Mouse (Mus musculus): ENCODE data around the gene Adgre4. TPM values are rescaled to one million over a fixed set of nuclear protein-coding genes. Genes with fewer than 3 reads are reported as not detected.
"Not testable (repeated sequence)": the region's sequence is repeated elsewhere in the genome, so short reads cannot be mapped to it uniquely, and the experiment has no call there.

Gene Adgre4
- polyA plus RNA-seq, 1 experiment, result not detected

- Histone ChIP-seq H3K27ac (ENCODE audit: control insufficient read depth, insufficient read depth, low read depth, low read length) (no peak overlapping the region), H3K4me3 (ENCODE audit: control insufficient read depth, low read depth, low read length) (no peak overlapping the region), H3K36me3 (ENCODE audit: control insufficient read depth, insufficient read depth, low read length) (no peaks in the 10 kb centered on the region), H3K4me1 (ENCODE audit: control insufficient read depth, insufficient read depth, low read length) (no peaks in the 10 kb centered on the region), H3K27me3 (ENCODE audit: control insufficient read depth, insufficient read depth, low read length) (no peaks in the 10 kb centered on the region)
- no peak for TF ChIP-seq CTCF (IDR thresholded peaks at IDR 0.05; ENCODE audit: control insufficient read depth, insufficient read depth, insufficient replicate concordance, low read depth, low read length)
- TF ChIP-seq POLR2A (IDR thresholded peaks at IDR 0.05; ENCODE audit: control insufficient read depth, low read depth, low read length), result no peak
Measured at GRCm38 (mm10) chr17:55736675-55737074, 13.1 kb upstream of the Adgre4 start.

- TF ChIP-seq POLR2A (IDR thresholded peaks at IDR 0.05; ENCODE audit: control insufficient read depth, low read depth, low read length), result no peak
- no peak for TF ChIP-seq CTCF (IDR thresholded peaks at IDR 0.05; ENCODE audit: control insufficient read depth, insufficient read depth, insufficient replicate concordance, low read depth, low read length)
- Histone ChIP-seq H3K27ac (ENCODE audit: control insufficient read depth, insufficient read depth, low read depth, low read length) (no peak overlapping the region), H3K27me3 (ENCODE audit: control insufficient read depth, insufficient read depth, low read length) (no peaks in the 10 kb centered on the region), H3K4me3 (ENCODE audit: control insufficient read depth, low read depth, low read length) (no peak overlapping the region), H3K4me1 (ENCODE audit: control insufficient read depth, insufficient read depth, low read length) (no peaks in the 10 kb centered on the region), H3K36me3 (ENCODE audit: control insufficient read depth, insufficient read depth, low read length) (no peaks in the 10 kb centered on the region)
Measured at GRCm38 (mm10) chr17:55751170-55751569, 1.4 kb downstream of the Adgre4 start.

GRCm38 (mm10) chr17:55813642-55814041 is 63.9 kb downstream of the Adgre4 start:
- Histone ChIP-seq H3K4me1 (ENCODE audit: control insufficient read depth, insufficient read depth, low read length) (no peaks in the 10 kb centered on the region), H3K27me3 (ENCODE audit: control insufficient read depth, insufficient read depth, low read length) (no peaks in the 10 kb centered on the region), H3K4me3 (ENCODE audit: control insufficient read depth, low read depth, low read length) (no peak overlapping the region), H3K27ac (ENCODE audit: control insufficient read depth, insufficient read depth, low read depth, low read length) (no peak overlapping the region), H3K36me3 (ENCODE audit: control insufficient read depth, insufficient read depth, low read length) (no peaks in the 10 kb centered on the region)
- TF ChIP-seq POLR2A (IDR thresholded peaks at IDR 0.05; ENCODE audit: control insufficient read depth, low read depth, low read length) (no peak), CTCF (IDR thresholded peaks at IDR 0.05; ENCODE audit: control insufficient read depth, insufficient read depth, insufficient replicate concordance, low read depth, low read length) (no peak)

- no peak overlapping the region for H3K27ac ChIP-seq (ENCODE audit: control insufficient read depth, insufficient read depth, low read depth, low read length)
- H3K4me3 ChIP-seq (ENCODE audit: control insufficient read depth, low read depth, low read length), result no peak overlapping the region
- H3K27me3 ChIP-seq (ENCODE audit: control insufficient read depth, insufficient read depth, low read length), result no peaks in the 10 kb centered on the region
- no peak for TF ChIP-seq CTCF (IDR thresholded peaks at IDR 0.05; ENCODE audit: control insufficient read depth, insufficient read depth, insufficient replicate concordance, low read depth, low read length)
- TF ChIP-seq POLR2A (IDR thresholded peaks at IDR 0.05; ENCODE audit: control insufficient read depth, low read depth, low read length), result no peak
- no peaks in the 10 kb centered on the region for H3K36me3 ChIP-seq (ENCODE audit: control insufficient read depth, insufficient read depth, low read length)
- no peaks in the 10 kb centered on the region for H3K4me1 ChIP-seq (ENCODE audit: control insufficient read depth, insufficient read depth, low read length)
Measured at GRCm38 (mm10) chr17:55816853-55817252, 67.1 kb downstream of the Adgre4 start.

- H3K4me1 ChIP-seq (ENCODE audit: control insufficient read depth, insufficient read depth, low read length), result no peaks in the 10 kb centered on the region
- H3K27me3 ChIP-seq (ENCODE audit: control insufficient read depth, insufficient read depth, low read length), result no peaks in the 10 kb centered on the region
- H3K27ac ChIP-seq (ENCODE audit: control insufficient read depth, insufficient read depth, low read depth, low read length), result no peak overlapping the region
- TF ChIP-seq POLR2A (IDR thresholded peaks at IDR 0.05; ENCODE audit: control insufficient read depth, low read depth, low read length) (no peak), CTCF (IDR thresholded peaks at IDR 0.05; ENCODE audit: control insufficient read depth, insufficient read depth, insufficient replicate concordance, low read depth, low read length) (no peak)
- no peaks in the 10 kb centered on the region for H3K36me3 ChIP-seq (ENCODE audit: control insufficient read depth, insufficient read depth, low read length)
- no peak overlapping the region for H3K4me3 ChIP-seq (ENCODE audit: control insufficient read depth, low read depth, low read length)
Measured at GRCm38 (mm10) chr17:55821566-55821965, 71.8 kb downstream of the Adgre4 start.

GRCm38 (mm10) chr17:55843067-55843466 is 93.3 kb downstream of the Adgre4 start:
- H3K27me3 ChIP-seq (ENCODE audit: control insufficient read depth, insufficient read depth, low read length), result no peaks in the 10 kb centered on the region
- H3K4me1 ChIP-seq (ENCODE audit: control insufficient read depth, insufficient read depth, low read length), result no peaks in the 10 kb centered on the region
- no peak overlapping the region for H3K27ac ChIP-seq (ENCODE audit: control insufficient read depth, insufficient read depth, low read depth, low read length)
- no peaks in the 10 kb centered on the region for H3K36me3 ChIP-seq (ENCODE audit: control insufficient read depth, insufficient read depth, low read length)
- no peak for TF ChIP-seq CTCF (IDR thresholded peaks at IDR 0.05; ENCODE audit: control insufficient read depth, insufficient read depth, insufficient replicate concordance, low read depth, low read length)
- TF ChIP-seq POLR2A (IDR thresholded peaks at IDR 0.05; ENCODE audit: control insufficient read depth, low read depth, low read length), result no peak
- no peak overlapping the region for H3K4me3 ChIP-seq (ENCODE audit: control insufficient read depth, low read depth, low read length)

- Histone ChIP-seq H3K36me3 (ENCODE audit: control insufficient read depth, insufficient read depth, low read length) (no peaks in the 10 kb centered on the region), H3K4me3 (ENCODE audit: control insufficient read depth, low read depth, low read length) (no peak overlapping the region), H3K4me1 (ENCODE audit: control insufficient read depth, insufficient read depth, low read length) (no peaks in the 10 kb centered on the region), H3K27me3 (ENCODE audit: control insufficient read depth, insufficient read depth, low read length) (no peaks in the 10 kb centered on the region), H3K27ac (ENCODE audit: control insufficient read depth, insufficient read depth, low read depth, low read length) (no peak overlapping the region)
- TF ChIP-seq POLR2A (IDR thresholded peaks at IDR 0.05; ENCODE audit: control insufficient read depth, low read depth, low read length) (no peak), CTCF (IDR thresholded peaks at IDR 0.05; ENCODE audit: control insufficient read depth, insufficient read depth, insufficient replicate concordance, low read depth, low read length) (no peak)
Measured at GRCm38 (mm10) chr17:55877184-55877583, 127.4 kb downstream of the Adgre4 start.

GRCm38 (mm10) chr17:55878282-55878635 is 128.5 kb downstream of the Adgre4 start:
- peak overlapping the region; percentile 79 for H3K4me3 ChIP-seq (ENCODE audit: control insufficient read depth, low read depth, low read length)
- not testable (repeated sequence) for H3K27ac ChIP-seq (ENCODE audit: control insufficient read depth, insufficient read depth, low read depth, low read length); H3K27me3 ChIP-seq (ENCODE audit: control insufficient read depth, insufficient read depth, low read length); H3K4me1 ChIP-seq (ENCODE audit: control insufficient read depth, insufficient read depth, low read length); H3K36me3 ChIP-seq (ENCODE audit: control insufficient read depth, insufficient read depth, low read length)

All from testis, adult 2 months (tissue).